Mouse (Mus musculus): ENCODE data around the gene Calcr.
"Not testable (repeated sequence)": the region's sequence is repeated elsewhere in the genome, so short reads cannot be mapped to it uniquely, and the experiment has no call there.

The Calcr gene

DNA sequence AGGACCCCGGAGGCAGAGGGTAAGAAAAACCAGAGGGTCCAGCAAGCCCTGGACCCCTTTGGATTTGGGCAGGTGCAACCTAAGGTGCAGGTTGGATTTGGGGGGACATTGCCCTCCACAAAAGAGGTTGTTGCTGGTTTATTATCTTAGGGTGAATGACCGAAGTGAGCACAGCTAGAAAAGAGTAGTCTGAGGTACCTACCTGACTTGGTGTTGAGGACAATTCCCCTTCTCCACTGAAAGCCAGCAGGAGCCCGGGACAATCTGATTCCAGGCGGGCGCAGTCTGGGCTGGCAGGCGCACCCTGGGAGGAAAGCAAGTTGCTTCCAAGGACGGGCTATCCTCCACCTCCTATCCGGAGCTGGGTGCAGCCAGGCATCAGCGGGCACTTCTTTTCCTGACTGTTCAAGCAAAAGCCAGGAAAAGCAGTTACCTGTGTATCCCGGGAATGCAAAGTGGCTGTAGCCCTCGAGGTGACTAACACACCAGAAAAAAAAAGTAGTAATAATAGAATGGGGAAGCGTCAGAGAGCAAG is at the start of gene Calcr:
Gene Calcr, minus strand, starts transcription at position 485 of the 535 bp plus-strand sequence.
- no peak for DNase-seq

DNA sequence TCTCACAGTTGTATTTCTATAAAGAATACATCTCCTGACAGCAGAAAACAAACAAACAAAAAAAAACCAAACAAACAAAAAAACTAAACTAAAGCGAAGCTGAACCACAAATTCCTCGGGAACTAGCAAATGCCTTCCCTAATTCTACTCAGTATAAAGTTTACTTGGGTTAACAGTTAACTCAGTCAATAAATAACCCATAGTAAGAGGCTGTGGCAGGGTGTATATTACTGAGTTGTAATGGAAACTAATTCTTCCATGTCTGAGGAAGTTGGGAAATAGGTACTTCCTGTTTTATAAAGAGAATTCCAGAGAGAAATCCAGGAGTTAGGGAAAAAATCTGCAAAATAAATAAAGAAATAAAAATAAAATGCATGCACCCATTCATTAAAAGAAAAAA is 3.0 kb upstream of the Calcr start:
- DNase-seq: no peak

DNA sequence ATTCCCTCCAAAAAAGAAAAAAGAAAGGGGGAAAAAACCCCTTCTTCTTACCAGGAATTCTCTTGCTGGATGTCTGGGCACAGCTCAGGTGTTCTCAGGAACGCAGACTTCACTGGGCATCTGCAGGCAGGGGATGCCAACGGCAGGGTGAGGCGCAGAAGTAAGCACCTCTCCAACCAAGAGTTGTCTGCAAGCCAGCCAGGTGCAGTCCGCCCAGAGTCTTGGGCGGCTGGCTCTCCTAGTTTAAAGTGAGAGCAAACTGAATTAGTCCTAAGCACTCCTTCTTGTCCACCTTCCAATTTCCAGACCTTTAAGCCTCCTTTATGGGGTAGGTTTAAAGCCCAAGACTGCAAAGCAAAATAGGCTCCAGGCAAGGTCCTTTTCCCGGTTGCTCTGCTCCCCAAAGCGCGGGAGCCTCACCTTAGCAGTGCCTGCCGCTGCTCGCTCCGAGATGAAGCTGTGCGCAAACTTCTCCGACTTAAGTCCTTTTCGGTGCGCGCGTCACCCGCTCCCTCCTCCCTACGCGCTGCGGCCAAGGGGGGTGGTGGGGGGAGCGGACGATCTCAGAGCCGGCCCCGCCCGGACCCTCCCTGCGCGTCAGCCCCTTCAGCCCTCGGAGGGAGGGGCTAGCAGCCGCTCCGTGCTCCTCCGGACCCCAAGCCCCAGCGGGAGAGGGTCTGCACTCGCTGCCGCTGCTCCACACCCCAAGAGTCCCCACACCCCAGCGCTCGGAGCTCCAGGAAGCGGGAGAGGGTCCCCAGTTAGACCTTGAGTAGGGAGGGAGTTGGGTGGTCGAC is 1.1 kb downstream of the Calcr start:
- DNase-seq: no peak

DNA sequence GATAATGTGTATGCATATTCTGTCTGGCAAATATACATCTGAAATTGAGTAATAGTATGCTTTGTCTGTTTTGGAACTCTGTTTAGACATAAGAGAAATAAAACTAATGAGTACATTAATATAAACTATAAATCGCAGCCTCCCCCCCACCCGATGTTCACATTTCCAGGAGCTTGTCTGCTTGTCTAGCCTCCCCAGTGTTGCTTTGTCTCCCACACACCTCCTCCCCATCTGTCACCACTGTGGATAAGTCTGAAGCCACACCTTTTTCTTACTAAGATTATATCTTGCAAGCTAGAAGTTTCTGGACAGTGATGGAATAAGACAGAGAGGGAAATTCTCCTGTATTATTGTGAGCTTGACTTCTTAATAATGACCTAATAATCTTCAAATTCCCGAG is 12.9 kb downstream of the Calcr start:
- DNase-seq: no peak

DNA sequence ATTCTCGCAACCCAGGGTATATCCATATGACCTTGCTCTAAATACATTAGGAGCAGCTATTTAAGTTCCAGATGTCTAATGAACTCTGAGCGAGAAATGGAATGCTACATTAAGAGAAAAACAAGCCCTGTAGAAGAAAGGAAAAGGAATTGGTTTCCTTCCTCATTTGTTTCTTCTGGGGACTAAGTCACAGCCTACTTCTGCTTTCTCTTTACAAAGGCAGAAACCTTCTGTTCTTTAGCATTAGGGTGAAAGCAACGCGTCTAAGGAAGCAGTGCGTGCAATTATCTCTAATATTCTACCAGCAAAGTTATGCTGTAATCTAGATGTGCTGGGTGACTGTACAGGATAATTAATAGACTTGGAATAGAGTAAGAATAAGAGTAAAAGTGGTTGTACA is 14.9 kb downstream of the Calcr start:
- no peak for DNase-seq

DNA sequence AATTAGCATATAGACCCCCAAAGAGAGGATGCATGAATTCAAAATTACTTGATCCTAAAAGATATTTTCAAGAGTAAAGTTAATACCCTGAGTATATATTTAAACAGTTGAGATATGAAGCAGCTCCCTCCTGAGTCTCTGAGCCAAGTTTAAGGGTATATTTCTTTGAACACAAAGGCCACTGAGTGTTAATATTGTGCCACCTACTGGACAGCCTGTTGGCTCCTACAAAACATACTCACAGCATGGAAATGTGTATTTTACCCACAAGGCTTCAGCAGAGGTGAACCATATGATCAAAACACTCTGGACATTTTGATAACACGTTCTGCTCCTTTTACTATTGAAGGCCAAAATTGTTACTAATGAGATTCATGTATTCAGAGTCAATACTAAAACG is 19.0 kb downstream of the Calcr start:
- no peak for DNase-seq

DNA sequence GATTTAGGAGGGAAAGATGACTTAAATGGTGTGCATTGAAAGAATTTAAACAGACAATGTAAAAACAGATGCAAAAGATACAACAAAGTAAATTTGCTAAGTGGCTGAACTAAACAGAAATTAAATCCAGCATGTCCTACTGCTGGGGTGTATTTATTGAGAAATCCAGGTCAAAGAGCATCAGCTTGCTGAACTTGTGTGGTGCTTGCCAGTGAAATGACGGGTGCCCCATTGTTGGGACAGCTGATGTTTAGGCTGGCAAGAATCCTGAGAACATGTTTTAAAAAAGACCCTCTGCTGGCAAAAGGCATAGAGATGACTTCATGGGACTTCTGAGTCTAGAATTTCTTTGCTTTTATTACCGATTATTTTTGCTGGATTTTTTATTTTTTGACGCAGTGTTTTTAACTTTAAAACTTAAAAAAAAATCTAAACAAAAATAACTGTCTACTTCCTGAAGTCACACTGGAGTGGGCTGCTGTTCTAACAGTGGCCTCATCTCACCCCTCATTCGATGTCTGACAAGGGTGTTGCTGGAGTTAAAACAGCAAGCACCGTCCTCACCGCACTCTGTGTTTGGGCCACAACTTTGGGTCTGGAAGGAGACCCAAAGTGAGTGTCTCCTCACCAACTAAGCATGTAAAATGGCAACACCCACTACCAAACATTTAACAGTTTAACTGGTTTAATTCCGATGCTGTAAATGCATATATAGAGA is 22.4 kb downstream of the Calcr start:
- DNase-seq: no peak

DNA sequence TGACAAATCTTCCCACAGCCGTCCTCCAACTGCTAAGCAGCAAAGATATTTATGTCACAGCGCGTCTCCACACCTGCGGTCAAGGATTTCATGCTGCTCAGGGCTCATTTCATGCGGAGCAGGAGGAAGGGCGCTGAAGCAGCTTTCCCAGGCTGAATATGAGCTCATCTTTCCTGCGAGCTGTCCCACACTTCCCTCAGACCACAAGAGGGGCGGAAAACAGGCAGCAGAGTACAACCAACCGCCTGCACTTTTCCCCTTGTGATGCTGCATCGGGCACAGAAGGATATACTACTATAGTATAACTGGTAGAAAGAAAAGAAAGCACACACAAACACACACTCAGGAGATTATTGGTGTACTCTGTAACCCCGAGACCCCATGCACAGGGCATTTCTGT is 23.2 kb downstream of the Calcr start:
- DNase-seq: no peak

DNA sequence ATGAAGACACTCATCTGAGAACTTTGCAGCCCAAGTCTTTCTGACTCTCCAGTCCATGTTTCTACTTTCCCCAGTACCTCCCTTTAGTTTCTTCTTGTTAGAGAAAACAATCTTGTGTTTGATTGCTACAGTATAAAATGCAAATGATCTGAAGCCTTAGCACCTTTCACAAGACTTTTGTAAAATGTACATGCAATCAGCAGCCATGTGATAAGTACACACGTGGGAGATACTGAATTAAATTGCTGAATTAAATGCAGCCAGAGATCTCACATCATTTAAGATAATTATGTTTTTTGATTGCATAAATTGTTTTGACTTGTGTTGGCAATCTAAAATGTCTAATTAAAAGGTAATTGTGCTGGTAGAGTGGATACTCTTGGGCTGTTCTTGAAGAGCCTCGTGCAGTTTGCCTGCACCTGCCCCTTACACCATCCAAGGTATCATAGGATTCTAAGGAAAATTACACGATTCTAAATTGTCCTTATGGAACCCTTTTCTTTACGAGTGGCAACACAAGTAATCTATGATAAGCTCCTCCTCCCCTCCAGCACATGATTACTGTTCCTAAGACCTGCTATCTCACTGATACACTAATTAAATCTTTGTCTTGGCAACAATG is 34.2 kb downstream of the Calcr start:
- no peak for DNase-seq

DNA sequence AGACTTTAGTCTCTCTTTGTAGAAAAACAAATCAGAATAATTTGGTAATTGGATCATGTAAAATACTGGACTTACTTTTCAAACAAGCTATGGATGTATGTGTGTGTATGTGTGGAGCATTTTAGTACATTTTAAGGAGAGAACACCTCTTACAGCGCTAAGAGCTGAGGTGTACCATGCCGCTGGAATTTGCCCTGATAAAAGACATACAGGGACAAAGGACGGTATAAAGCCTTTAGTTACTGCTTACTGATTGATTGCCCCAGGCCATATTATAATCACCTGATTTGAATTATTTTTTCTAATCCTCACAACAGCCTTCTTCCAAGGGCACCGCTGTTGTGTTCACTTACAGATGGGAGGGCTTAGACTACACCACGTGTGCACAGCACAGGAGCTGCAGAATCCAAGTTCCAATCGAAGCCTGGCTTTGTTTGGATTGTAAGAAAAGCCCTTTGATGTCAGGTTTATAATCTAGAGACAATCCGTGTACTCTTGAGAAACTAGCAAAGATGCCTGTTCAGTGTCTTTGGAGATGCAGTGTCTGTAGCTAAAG is 76.3 kb downstream of the Calcr start:
- no peak for DNase-seq

DNA sequence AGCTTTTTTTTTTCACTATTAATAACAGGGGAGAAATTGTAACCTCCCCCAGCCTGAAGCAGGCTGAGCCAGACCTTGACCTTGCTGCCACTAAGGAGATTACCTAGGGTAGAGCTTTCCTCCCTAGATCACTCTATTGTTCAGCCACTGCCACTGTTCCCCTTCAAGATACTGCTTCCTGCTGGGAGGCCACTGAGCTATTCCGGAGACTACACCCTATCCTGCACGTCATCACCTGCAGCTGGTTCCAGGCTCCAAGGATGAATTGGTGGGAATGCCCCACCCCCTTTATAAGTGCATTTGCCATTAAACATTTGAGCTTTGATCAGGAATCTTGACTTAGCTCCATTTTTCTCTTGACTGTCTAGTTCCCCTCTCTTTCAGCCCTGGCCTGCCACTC is 86.2 kb downstream of the Calcr start:
- DNase-seq: not testable (repeated sequence)

DNA sequence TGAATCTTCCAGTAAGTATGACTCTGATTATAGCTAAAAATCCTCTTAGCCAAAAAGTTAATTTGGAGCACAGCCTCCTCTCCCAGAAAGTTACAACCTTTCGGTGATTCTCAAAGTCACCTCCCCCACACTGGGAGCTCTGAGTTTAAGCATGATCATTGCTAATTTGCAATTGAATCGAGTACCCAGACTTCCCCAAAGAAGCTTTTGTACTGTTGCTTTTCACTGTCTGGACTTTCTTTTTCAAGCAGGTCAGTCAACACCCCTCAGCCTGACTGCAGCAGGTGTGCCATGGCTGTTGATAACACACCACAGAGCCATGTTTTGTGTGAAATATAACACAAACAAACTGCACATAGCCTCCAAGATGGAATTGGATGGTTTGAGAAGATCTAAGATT is 86.7 kb downstream of the Calcr start:
- DNase-seq: no peak

DNA sequence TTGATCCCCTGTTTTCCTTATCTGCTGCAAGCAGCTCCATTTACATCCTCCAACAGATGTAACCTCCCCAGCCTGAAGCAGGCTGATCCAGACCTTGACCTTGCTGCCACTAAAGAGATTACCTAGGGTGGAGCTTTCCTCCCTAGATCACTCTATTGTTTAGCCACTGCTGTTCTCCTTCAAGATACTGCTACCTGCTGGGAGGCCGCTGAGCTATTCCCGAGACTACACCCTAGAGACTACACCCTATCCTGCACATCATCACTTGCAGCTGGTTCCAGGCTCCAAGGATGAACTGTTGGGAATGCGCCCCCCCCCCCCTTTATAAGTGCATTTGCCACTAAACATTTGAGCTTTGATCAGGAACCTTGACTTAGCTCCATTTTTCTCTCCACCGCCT is 92.6 kb downstream of the Calcr start:
- DNase-seq: not testable (repeated sequence)

DNA sequence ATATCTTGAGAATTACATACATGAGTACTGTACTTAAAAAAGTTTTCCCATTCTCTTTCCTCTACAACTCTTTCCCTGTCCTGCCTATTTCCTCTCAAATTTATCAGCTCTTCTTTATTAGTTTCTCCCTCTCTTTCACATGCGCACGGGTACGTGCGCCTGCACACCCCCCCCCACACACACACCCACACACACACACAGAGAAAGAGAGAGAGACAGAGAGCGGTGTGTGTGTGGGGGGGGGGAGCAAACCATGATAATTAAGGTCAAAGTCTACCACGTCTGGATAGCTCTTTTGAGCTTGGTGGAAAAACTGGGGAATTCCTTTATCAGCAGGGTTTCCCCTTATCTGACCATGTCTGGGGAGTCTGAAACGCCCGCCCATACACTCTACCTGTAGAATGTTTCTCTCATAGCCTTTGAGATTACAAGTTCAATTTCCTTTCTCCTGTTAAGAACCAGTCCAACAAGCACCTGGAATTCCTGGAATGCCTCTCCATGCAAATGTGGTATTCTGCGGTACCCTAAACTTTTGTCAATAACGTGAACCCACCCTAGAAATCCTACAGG is 100.3 kb downstream of the Calcr start:
- DNase-seq: no peak

DNA sequence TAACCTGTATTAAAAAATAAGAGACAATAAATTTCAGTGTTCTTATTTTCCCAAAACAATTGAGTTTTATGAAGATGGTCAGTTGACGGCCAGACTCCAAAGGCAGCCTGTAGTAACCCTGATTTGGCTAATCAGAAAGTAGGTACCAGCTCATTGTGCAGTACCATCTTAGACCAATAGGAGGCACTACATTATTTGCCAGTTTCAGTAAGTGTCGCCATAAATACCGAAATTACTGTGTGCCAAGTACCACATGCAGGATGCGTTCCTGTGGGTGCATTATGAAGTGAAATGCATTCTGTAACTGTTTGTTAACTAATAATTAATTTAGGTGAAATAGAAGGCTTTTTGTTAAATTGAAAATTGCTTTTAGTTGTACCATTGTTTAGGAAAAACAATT is 106.1 kb downstream of the Calcr start:
- DNase-seq: no peak

Measured in thymus, adult 18-20 months (tissue).